Mouse (Mus musculus) cerebellum, postnatal 10 days (tissue): ENCODE measurements around the gene Ttc39b.
A peak's percentile ranks its signal among the peaks of the same experiment; 100 is the strongest.
"Not testable (repeated sequence)": the region's sequence is repeated elsewhere in the genome, so short reads cannot be mapped to it uniquely, and the experiment has no call there.

Experiments
- DNase-seq, 2 experiments: peaks; one replicate each; pipeline ENCODE4 v3.0.0; 2021; ENCODE audit warnings: mixed read lengths in 2 of 2

Gene Ttc39b

DNA sequence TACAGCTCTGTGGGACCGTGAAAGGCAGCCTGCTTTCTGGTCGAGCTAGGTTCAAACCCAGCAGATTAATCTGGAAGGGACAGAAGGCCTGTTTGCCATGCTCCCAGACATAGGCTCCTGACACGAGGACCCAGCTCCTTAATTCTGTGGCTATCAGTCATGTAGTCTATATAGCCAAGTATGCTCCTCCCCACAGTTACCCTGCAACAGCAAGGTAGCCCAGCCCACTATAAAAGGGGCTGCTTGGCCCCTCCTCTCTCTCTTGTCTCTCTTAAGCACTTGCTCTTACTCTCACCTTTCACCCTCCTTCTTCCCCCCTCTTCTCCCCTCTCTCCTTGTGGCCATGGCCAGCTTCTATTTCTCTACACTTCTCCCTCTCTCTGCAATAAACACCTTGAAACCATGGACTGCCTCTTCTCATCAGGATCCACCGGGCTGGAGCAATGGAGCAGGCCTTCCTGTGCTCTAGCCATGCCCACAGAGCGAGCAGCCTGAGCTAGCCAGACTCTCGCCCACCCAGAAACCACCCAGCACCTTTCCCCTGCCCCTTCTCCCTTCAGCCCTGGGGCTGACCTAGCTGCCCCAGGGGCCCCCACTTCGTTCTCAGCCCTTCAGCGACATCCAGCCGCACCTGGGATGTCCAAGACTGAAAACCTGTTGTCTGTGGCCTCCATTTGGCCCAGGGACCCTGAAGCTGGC is 51.0 kb downstream of the Ttc39b start:
- DNase-seq: no peak

- DNase-seq: no peak
These were observed 53.6 kb downstream of the Ttc39b start for GRCm38 (mm10) chr4:83270481-83270880.

DNA sequence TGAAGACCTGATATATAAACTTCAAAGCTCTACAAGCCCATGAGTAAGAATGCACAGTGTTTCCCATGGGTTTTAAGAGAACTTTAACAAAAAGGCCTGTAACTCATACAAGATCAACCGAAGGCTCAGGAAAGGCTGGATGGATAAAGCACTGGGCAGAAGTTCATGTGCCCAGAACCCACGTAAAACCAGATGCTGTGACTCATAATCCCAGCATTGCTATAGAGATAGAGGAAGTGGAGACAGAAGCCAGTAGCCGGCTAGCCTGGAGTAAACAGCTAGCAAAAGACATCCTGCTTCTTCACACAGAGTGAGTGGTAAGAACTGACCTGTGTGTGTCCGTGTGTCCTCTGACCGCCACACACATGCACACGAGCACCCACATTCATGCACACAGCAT is 54.4 kb downstream of the Ttc39b start:
- DNase-seq: no peak

GRCm38 (mm10) chr4:83265926-83266692 is 57.9 kb downstream of the Ttc39b start:
- no peak for DNase-seq

DNA sequence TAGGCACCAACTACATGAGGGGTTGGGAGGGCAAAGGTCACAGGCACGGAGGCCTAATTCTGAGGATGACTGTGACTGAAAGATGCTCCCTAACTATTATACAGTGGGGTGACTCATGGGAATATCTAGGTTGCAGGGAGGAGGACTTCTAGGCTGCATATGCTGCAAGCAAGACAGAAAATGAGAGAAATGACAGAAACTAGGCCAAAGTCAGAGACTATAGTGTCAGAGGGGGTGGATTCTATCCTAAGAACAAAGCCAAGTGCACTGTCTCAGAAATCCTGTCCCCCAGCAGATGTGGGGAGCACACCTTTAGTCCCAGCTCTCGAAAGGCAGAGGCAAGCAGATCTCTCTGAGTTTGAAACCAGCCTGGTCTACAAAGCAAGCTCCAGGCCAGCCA is 59.2 kb downstream of the Ttc39b start:
- DNase-seq: no peak

DNA sequence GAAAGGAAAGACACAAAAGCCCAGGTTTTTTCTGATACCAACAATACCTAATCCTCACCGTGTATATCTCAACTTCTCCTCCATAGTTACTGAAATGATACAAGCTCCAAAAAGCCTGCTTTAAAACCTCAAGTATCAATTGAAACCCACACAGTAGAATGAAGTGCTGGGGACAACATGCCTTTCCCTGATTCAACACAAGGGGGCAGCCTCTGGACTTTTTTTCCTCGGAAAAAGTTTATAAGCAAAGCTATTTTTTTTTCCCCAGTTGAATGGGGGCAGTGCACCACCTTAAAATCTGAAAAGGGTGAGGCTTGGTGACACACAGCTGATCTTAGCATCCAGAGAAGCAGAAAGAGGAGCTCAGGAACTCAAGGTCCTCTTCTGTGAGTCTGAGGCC is 62.1 kb downstream of the Ttc39b start:
- DNase-seq: peak; percentile 63 to 72

GRCm38 (mm10) chr4:83259690-83260089 is 64.4 kb downstream of the Ttc39b start:
- no peak for DNase-seq

DNA sequence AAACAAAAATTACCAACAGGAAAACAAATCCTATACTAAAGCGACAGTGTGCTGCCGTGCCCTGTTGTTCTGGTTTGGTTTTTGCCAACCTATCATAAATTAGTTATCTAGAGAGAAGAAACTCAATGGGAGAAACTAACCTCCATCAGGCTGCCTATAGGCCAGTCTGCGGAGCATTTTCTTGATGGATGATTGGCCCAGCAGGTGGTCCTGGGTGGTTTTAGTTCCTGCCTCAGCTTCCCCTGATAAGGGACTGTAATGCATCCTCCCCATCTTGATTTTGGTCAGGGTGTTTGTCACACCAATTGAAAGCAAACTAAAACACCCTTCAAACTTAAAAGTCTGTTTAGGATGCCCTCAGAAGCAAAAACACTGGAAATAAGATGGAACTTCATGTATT is 65.8 kb downstream of the Ttc39b start:
- no peak for DNase-seq

GRCm38 (mm10) chr4:83257279-83258260 is 66.5 kb downstream of the Ttc39b start:
- DNase-seq: no peak

DNA sequence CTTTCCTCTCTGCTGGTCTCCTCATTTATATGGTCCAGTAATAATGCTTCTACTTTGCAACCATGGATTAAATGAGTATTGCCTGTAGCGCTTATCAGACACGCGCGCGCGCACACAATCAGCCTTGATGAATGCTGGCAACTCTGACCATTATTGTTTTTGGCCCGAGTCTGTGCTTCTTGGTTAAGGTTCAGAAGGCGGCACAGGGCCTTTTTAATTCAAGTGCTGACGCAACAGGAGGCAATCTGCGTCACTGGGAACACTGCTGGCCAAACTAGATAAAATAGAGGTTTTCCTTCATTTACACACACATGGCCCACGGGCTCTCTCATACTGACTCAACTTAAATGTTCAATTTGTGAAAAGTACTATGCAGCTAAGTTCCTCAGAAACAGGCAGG is 67.3 kb downstream of the Ttc39b start:
- peak in 1 of 2 experiments; percentile 16 for DNase-seq

GRCm38 (mm10) chr4:83254941-83255340 is 69.1 kb downstream of the Ttc39b start:
- no peak for DNase-seq

DNA sequence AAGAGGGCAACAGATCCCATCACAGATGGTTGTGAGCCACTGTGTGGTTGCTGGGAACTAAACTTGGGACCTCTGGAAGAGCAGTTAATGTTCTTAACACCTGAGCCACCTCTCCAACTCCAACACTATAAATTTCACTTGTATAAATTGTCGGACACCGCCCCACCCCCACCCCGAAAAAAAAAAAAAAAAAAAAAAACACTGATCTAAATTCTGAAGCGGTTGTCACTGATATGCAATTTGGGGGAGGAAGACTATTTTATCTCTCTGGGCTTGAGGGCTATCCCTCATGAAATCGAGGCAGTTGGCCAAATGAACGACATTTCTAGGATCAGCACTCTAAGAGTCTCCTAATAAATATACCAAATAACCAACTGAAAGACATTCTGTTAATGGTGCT is 70.4 kb downstream of the Ttc39b start:
- no peak for DNase-seq

- DNase-seq: no peak
These were observed 80.3 kb downstream of the Ttc39b start for GRCm38 (mm10) chr4:83243706-83244105.

GRCm38 (mm10) chr4:83241630-83242029 is 82.4 kb downstream of the Ttc39b start:
- DNase-seq: no peak

DNA sequence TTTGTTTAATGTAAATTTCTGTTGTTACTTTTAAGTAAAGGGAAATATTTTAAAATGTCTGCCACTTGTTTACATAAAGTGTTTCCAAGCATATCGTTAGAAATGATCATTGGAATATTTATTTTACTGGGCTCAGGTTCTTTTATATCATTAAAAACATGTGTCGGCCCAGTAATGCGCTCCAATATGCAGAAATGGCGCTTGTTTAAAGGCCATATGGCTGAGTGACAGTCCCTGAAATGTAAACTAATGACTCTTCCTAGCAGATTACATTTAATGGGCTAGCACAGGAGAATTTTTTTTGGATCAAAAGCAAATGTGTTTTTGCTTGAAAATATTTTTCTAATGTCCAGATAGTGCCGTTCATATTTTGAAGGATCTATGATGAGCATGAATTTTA is 86.4 kb downstream of the Ttc39b start:
- DNase-seq: no peak

- not testable (repeated sequence) for DNase-seq
These were observed 88.8 kb downstream of the Ttc39b start for GRCm38 (mm10) chr4:83235304-83235703.

DNA sequence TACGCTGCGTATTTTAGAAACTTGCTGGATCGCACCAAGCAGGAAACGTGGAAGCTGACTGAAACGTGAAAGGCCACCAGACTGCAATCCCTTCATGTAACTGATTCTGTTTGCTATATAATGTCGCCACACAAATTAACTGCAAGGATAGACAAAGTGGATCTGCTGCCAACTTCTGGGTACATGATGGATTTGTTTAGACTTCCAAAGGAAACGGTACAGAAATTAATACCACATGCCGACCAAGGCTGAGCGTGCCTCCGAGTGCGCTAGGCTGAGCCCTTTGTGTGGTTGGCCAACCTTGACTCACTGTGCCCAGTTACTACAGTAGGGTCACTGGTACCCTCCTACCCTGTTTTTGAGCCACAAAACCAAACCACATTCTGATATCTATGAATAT is 89.3 kb downstream of the Ttc39b start:
- peak; percentile 31 to 38 for DNase-seq

DNA sequence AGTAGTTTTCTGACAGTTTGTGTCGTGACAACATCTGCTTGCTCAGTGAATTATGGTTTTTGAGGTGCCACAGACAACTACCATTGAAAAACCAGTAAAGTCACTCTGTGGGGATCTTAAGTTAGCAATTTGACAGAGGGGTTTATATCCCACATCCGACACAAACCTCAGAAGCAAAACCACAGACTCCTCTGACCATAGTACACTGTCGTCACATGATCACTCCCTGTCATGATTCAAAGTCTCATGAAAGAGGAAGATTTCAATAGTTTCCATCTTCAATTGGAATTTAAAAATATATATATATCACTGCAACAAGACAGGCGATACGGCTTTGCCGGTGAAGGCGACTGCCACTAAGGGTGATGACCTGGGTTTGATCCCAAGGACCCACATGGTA is 89.9 kb downstream of the Ttc39b start:
- DNase-seq: no peak

GRCm38 (mm10) chr4:83233181-83234123 is 90.6 kb downstream of the Ttc39b start:
- DNase-seq: peak; percentile 95

GRCm38 (mm10) chr4:83232315-83232880 is 91.7 kb downstream of the Ttc39b start:
- DNase-seq: peak; percentile 33 to 47

DNA sequence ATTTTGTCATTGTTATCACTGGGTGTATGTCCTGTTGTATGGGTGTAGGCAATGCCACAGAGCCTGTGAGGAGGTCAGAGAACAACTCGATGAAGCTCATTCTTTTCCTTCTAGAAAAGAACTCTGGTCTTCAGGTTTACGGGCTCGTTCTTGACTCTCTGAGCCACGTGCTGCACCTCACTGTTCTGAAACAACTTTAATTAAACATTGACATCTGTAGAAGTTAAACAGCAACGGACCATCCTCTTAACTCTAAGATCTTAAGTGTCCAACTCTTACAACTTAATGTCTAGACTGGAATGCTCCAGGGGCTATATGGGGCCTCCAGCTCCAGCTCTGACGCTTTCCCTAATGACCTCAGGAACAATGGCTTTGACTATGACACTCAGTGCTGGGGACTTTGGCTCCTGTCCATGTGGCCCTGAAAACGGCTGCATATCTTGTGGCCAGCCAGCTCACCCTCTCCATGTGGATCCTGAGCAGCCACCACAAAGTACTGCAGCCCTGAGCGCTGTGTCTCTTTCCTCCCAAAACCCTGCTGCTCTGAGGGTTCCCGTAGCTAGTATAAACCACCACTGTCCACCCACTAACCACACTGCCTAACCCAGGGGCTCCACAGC is 95.3 kb downstream of the Ttc39b start:
- no peak for DNase-seq
